Mouse (Mus musculus): ENCODE results near the gene Mlxip.

Mlxip gene

GRCm38 (mm10) chr5:123381968-123382367 lies 12.6 kb upstream of the Mlxip start:
- no peak for DNase-seq (ENCODE audit: low spot score in 2 of 2)

DNA sequence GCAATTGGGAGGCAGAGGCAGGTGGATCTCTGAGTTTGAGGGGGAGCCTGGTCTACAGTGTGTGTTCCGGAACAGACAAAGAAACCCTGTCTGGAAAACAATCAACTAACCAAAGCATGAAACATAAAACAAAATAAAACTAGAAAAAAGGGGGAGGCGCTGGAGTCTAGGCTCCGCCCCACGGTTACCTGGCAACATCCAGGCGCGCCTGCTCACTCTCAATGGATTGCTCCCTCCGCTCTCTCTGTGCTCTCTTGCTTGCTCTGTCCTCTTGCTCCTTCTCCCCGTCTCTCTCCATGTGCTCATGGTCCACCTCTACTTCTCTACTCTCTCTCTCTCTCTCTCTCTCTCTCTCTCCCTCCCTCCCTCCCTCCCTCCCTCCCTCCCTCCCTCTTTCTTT lies 11.9 kb upstream of the Mlxip start:
- DNase-seq (ENCODE audit: low spot score in 2 of 2) = no peak

- no peak for DNase-seq (ENCODE audit: low spot score in 2 of 2)
These were observed 6.1 kb upstream of the Mlxip start for GRCm38 (mm10) chr5:123388452-123388851.

- no peak for DNase-seq (ENCODE audit: low spot score in 2 of 2)
These were observed 3.8 kb upstream of the Mlxip start for GRCm38 (mm10) chr5:123390536-123391441.

- no peak for DNase-seq (ENCODE audit: low spot score in 2 of 2)
These were observed 3.2 kb upstream of the Mlxip start for GRCm38 (mm10) chr5:123391442-123391809.

DNA sequence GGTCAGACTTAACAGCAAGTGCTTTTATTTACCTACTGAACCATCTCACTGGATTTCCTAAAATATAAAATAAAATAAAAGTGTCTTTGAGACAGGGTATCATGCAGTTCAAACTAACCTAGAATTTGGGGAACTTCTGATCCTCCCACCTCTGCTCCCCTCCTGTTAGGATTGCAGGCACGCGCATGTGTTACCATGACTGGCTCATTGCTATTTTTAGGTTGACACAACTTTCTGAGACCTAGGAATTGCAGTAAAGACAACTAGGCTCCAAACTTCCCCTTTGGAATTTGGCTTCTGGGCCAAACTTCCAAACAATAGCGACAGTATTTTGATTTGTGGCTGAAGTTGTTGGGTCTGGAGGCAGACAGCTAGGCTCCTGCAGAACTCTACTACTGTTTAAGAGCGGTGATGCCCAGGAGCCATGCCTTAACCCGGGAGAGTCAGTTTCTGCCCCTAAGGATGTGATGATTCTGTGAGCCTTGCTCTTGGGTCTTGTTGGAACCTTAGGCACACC lies 754 bp upstream of the Mlxip start:
- DNase-seq (ENCODE audit: low spot score in 2 of 2) = no peak

- DNase-seq (ENCODE audit: low spot score in 2 of 2) = no peak
These were observed 621 bp downstream of the Mlxip start for GRCm38 (mm10) chr5:123394957-123395881.

DNA sequence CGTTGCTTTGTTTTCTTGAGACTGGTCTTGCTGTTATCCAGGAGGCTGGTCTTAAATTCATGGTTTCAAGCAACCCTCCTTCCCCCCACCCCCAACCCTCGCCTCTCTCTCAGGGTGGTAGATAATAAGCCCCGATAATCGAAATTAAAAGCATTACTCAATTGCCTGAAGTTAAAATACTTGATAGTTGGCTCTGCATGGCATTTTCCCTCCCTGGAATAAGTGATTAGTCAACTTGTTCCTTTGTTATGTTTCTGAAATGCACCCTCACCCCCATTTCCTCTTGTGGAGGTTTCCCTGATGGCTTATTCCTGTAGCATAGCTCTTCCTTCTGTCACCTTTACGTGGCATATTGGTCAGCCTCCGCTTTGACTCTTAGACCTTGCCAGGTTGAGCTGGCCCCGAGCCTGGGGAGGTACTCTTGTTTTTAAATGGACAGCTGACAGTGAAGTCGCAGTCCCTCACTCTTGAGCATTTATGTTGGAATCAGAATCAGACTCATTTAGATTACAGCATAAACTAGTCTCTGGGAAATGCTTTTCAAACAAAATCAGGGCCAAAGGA lies 2.4 kb downstream of the Mlxip start:
- DNase-seq (ENCODE audit: low spot score in 2 of 2) = no peak

DNA sequence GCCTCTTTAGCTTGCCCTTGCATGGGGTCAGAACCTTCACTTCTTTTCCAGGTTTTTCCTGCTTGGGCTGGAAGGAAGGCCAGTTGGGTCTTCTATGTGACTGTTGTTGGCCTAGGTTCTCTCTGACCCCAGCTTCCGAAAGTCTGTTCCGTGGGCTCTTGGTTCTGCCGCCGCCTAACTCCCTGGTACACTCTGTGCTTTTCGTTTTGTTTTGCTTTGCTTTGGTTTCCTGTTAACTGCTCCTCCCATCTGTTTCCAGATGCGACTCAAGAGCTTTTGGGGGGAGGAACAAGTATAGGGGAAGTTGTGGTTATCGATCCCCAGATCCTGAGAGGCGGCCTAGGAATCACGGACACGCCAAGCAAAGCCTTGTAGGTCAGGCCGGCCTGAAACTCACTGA lies 3.2 kb downstream of the Mlxip start:
- DNase-seq (ENCODE audit: low spot score in 2 of 2) = peak in 1 of 2 experiments; percentile 30

DNA sequence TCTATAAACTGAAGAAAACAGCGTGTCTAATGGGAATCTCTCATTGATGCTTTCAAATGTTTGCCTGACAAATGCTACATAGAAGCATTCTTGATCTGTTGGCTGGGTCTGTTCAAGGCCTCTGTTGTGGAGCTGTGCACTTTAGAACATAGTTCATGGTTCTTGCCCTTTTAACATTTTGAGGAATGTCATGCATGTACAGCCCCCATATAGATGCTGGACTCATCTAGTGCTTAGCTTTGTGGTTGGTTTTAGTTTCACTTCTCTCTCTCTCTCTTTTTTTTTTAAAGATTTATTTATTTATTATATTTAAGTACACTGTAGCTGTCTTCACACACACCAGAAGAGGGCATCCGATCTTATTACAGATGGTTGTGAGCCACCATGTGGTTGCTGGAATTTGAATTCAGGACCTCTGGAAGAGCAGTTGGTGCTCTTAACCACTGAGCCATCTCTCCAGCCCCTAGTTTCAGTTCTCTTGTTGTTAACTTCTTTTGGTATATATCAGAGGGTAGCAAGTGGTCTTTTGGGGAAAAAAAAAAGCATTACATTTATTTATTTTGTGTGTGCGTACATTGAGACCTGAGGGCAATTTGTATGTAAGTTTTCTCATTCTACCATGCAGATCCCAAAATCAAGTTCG lies 4.4 kb downstream of the Mlxip start:
- DNase-seq (ENCODE audit: low spot score in 2 of 2) = no peak

- no peak for DNase-seq (ENCODE audit: low spot score in 2 of 2)
These were observed 9.9 kb downstream of the Mlxip start for GRCm38 (mm10) chr5:123404480-123404879.

DNA sequence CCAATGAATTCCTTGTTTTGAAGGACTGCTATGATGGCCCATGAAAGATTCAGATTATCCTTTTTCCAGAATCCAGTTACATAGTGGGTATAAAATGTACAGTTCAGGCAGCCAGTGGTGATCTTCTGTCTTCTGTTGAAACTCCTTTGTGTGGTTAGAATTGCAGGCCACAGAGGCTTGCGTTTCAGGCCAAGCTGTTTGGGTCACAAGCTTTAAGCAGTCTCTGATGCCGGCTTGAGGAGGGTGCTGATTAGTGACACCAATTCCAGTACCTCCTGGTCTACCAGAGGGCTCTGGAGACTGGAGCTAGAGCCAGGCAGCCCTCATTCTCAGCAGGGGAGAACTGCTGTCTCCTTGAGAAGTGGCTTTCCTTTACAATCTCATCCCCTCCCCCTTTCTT lies 12.4 kb downstream of the Mlxip start:
- DNase-seq (ENCODE audit: low spot score in 2 of 2) = no peak

DNA sequence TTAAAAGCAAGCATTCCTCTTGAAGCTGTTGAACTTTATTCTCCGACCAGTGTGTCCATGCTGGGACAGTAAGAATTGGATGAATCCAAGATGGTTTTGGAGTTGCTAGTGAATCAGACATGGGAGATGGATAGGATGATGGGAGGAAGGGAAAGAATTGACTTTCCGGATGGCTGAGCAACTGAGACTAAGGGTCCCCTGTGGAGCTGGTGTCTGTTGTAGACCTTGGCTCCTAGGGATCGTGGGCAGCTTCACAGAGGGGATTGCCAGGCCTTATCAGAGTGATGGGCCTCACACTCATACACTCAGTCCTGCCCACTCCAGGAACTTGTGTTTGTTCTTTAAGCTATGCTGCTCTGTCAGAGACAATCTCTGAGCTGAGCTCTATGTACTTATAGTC lies 13.6 kb downstream of the Mlxip start:
- DNase-seq (ENCODE audit: low spot score in 2 of 2) = no peak

DNA sequence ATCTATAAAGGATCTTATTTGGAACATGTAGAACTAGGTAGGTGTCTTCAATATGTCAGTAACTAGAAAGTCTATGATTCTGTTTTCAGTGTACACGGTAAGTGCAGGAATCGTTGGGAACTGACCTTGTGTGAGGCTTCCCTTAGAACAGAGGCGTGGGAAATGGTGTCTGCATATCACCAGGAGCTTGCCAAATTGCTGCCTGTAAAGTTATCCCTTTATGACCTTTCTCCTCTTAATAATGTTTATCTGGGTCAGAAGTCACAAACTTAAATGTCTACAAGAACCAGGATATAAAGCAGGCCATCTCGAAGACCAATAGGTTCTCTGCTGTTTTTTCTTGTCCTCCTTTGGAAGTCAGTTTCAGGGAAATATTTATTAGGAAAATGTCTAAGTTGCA lies 17.6 kb downstream of the Mlxip start:
- DNase-seq (ENCODE audit: low spot score in 2 of 2) = no peak

DNA sequence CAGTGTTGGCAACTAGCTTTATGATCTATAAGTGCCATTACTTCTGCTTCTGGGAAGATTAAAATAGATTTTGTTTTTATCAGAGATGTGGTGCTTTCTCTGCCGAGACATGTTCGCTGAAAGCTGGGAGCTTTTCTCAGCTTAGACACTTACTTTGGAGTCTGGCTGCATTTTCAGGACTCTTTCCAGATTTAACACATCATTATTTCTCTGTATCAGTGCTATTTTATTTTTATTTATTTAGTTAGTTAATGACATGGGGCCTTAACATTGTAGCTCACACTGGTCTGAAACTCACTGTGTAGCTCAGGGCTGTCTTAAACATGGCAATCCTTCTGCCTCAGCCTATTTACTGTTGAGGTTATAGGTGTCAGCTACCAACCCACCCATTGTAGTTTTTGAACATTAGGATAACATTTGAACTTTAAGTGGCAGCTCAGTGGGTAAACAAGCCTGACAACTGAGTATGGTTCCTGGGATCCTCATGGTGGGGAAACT lies 19.3 kb downstream of the Mlxip start:
- DNase-seq (ENCODE audit: low spot score in 2 of 2) = no peak

GRCm38 (mm10) chr5:123416149-123416548 lies 21.6 kb downstream of the Mlxip start:
- no peak for DNase-seq (ENCODE audit: low spot score in 2 of 2)

GRCm38 (mm10) chr5:123416566-123417518 lies 22.2 kb downstream of the Mlxip start:
- DNase-seq (ENCODE audit: low spot score in 2 of 2) = no peak

GRCm38 (mm10) chr5:123423885-123424284 lies 29.3 kb downstream of the Mlxip start:
- DNase-seq (ENCODE audit: low spot score in 2 of 2) = no peak

DNA sequence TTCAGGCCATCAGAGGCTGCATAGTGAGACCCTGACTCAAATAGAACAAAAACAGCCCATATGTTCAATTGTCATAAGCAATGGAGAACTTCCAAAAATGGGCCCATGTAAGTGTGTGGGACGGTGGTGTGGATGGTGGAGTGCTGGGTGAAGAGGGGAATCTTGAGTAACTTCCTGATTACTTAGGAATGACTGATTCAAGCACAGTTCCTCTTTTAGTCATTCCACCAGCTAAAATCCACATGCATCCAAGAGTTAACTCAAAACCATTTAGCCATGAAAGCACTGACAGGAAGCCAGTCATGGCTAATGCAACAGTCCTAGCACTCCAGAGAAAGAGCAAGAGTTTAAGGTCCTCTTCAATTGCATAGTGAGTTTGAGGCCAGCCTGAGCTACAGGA lies 33.0 kb downstream of the Mlxip start:
- DNase-seq (ENCODE audit: low spot score in 2 of 2) = no peak
